Mouse (Mus musculus): Measurements from ENCODE around the gene Ralgps2. TPM values are rescaled to one million over a fixed set of nuclear protein-coding genes. Genes with fewer than 3 reads are reported as not detected.

The Ralgps2 gene
- polyA plus RNA-seq, 1 experiment, result 65.8 TPM

DNA sequence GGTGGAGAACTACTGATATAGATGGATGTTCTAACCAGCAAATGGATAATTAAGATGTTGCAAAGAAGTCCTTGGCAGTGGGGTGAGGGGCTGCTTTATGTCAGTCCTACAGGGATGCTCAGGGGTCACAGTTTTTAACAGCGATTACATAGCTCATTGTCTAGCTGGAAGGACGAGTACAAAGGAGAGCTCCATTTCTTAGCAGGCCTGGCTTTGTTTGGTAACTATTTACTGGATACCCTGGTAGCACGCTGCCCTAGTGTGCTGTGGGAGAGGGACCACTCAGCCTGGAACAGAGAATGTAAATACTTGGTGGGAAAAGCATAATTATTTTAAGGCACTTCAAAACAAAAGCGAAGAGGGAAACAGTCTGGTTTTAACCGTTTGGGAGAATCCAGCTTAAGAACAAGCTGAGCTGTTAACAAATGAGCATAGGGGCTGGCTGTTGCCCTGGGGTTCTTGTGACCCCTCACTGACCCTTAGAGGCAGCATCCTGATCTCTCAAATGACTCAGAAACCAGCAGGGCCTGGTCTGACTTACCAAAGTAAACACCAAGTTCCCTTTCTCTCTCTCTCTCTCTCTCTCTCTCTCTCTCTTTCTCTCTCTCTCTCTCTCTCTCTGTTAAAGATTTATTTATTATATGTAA, 149.5 kb downstream of the Ralgps2 start:
- H3K9ac ChIP-seq (ENCODE audit: low read depth, poor library complexity, severe bottlenecking), result no peak overlapping the region
- TF ChIP-seq CTCF (IDR thresholded peaks at IDR 0.05; ENCODE audit: low read depth, low read length) (no peak), POLR2A (IDR thresholded peaks at IDR 0.05; ENCODE audit: insufficient read depth, low read length) (no peak), EP300 (IDR thresholded peaks at IDR 0.05; ENCODE audit: insufficient read depth, low read depth, low read length) (no peak)
- H3K4me3 ChIP-seq (ENCODE audit: low read depth, low read length), result no peak overlapping the region
- H3K36me3 ChIP-seq (ENCODE audit: control insufficient read depth, insufficient read depth, low read length, poor library complexity, severe bottlenecking), result no peaks in the 10 kb centered on the region
- no peak overlapping the region for H3K27ac ChIP-seq (ENCODE audit: insufficient read depth, low read length)
- H3K9me3 ChIP-seq (replicated peaks; ENCODE audit: control insufficient read depth, insufficient read depth, low read length, poor library complexity, severe bottlenecking), result no peaks in the 10 kb centered on the region
- no peaks in the 10 kb centered on the region for H3K27me3 ChIP-seq (ENCODE audit: control insufficient read depth, insufficient read depth, low read length, poor library complexity, severe bottlenecking)
- no peaks in the 10 kb centered on the region for H3K4me1 ChIP-seq (ENCODE audit: control insufficient read depth, insufficient read depth, low read length)

DNA sequence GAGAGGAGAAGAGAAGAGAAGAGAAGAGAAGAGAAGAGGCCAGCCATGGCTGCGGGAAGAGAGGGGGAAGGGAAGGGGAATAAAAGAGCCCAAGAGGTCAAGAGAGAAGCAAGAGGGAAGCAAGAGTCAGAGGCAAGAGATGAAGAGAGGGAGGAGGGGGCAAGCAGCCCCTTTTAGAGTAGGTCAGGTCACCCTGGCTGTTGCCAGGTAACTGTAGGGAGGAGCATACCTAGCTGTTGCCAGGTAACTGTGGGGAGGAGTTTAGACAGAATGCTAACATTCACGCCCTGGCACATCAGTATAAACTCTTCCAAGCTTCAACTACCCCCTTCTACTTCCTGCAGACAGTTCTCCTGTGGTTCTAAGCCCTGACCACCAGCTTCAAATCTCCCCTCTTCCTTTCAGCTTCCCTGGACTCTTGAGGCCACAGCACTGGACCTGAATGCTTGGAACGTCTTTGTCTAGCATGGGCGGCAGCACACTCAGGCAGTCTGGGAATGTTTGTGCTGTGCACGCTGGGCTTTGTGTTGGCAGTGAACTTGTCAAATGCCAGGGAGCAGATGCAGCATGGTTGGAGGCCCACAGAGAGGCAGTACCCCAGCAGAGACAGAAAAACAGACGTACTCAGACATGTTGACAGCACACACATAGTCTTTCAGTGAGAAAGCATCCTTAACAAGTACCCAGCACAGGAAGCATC, 152.1 kb downstream of the Ralgps2 start:
- Histone ChIP-seq H3K4me3 (ENCODE audit: low read depth, low read length) (no peak overlapping the region), H3K27me3 (ENCODE audit: control insufficient read depth, insufficient read depth, low read length, poor library complexity, severe bottlenecking) (no peaks in the 10 kb centered on the region), H3K4me1 (ENCODE audit: control insufficient read depth, insufficient read depth, low read length) (no peaks in the 10 kb centered on the region), H3K27ac (ENCODE audit: insufficient read depth, low read length) (no peak overlapping the region), H3K36me3 (ENCODE audit: control insufficient read depth, insufficient read depth, low read length, poor library complexity, severe bottlenecking) (no peaks in the 10 kb centered on the region), H3K9ac (ENCODE audit: low read depth, poor library complexity, severe bottlenecking) (no peak overlapping the region), H3K9me3 (replicated peaks; ENCODE audit: control insufficient read depth, insufficient read depth, low read length, poor library complexity, severe bottlenecking) (no peaks in the 10 kb centered on the region)
- TF ChIP-seq CTCF (IDR thresholded peaks at IDR 0.05; ENCODE audit: low read depth, low read length) (no peak), EP300 (IDR thresholded peaks at IDR 0.05; ENCODE audit: insufficient read depth, low read depth, low read length) (no peak), POLR2A (IDR thresholded peaks at IDR 0.05; ENCODE audit: insufficient read depth, low read length) (no peak)

DNA sequence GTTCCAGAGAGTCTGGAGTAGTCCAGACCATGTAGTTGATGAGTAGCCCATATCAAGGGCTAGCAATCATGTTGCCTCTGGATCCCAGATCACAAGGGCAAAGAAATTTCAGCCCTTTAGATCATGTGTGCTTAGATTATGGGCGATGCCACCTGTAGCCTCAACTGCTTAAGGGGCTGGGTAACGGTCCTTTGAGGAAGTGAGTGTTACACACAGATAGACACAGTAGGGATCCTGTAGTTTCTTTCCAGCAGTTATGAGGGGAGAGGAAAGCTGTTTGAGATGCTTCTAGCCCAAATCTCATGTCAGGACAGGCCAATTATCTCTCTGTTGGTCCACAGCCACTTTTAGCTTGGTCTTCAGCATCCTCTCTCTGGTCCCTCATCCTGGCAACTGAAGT, 153.4 kb downstream of the Ralgps2 start:
- Histone ChIP-seq H3K9ac (ENCODE audit: low read depth, poor library complexity, severe bottlenecking) (no peak overlapping the region), H3K27ac (ENCODE audit: insufficient read depth, low read length) (no peak overlapping the region), H3K4me1 (ENCODE audit: control insufficient read depth, insufficient read depth, low read length) (peaks cover 2% of the 10 kb centered on the region), H3K4me3 (ENCODE audit: low read depth, low read length) (no peak overlapping the region), H3K36me3 (ENCODE audit: control insufficient read depth, insufficient read depth, low read length, poor library complexity, severe bottlenecking) (no peaks in the 10 kb centered on the region), H3K27me3 (ENCODE audit: control insufficient read depth, insufficient read depth, low read length, poor library complexity, severe bottlenecking) (no peaks in the 10 kb centered on the region), H3K9me3 (replicated peaks; ENCODE audit: control insufficient read depth, insufficient read depth, low read length, poor library complexity, severe bottlenecking) (no peaks in the 10 kb centered on the region)
- TF ChIP-seq POLR2A (IDR thresholded peaks at IDR 0.05; ENCODE audit: insufficient read depth, low read length), result no peak
- no peak for TF ChIP-seq CTCF (IDR thresholded peaks at IDR 0.05; ENCODE audit: low read depth, low read length)
- TF ChIP-seq EP300 (IDR thresholded peaks at IDR 0.05; ENCODE audit: insufficient read depth, low read depth, low read length), result no peak

DNA sequence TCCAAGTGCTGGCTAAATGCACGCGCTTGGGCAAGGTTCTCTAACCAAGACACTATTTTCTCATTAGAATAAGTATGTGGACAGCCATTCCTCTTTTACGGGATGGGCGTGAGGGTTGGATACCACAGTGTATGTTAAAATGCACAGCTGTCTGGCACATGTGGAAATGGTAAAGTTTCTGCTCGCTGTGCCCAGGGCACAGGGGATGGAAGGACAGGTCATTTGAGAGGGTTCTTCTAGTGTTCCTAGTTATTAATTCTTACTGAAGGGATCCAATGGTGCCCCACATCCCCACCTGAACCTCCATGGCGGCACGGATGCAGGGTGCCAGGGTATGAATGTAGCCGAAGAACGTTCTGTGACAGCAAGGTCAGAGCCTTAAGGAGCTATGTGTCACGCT, 154.5 kb downstream of the Ralgps2 start:
- no peaks in the 10 kb centered on the region for H3K27me3 ChIP-seq (ENCODE audit: control insufficient read depth, insufficient read depth, low read length, poor library complexity, severe bottlenecking)
- H3K4me1 ChIP-seq (ENCODE audit: control insufficient read depth, insufficient read depth, low read length), result peaks cover 2% of the 10 kb centered on the region
- no peaks in the 10 kb centered on the region for H3K9me3 ChIP-seq (replicated peaks; ENCODE audit: control insufficient read depth, insufficient read depth, low read length, poor library complexity, severe bottlenecking)
- TF ChIP-seq EP300 (IDR thresholded peaks at IDR 0.05; ENCODE audit: insufficient read depth, low read depth, low read length) (no peak), POLR2A (IDR thresholded peaks at IDR 0.05; ENCODE audit: insufficient read depth, low read length) (no peak), CTCF (IDR thresholded peaks at IDR 0.05; ENCODE audit: low read depth, low read length) (no peak)
- no peak overlapping the region for H3K9ac ChIP-seq (ENCODE audit: low read depth, poor library complexity, severe bottlenecking)
- H3K36me3 ChIP-seq (ENCODE audit: control insufficient read depth, insufficient read depth, low read length, poor library complexity, severe bottlenecking), result no peaks in the 10 kb centered on the region
- no peak overlapping the region for H3K27ac ChIP-seq (ENCODE audit: insufficient read depth, low read length)
- no peak overlapping the region for H3K4me3 ChIP-seq (ENCODE audit: low read depth, low read length)

DNA sequence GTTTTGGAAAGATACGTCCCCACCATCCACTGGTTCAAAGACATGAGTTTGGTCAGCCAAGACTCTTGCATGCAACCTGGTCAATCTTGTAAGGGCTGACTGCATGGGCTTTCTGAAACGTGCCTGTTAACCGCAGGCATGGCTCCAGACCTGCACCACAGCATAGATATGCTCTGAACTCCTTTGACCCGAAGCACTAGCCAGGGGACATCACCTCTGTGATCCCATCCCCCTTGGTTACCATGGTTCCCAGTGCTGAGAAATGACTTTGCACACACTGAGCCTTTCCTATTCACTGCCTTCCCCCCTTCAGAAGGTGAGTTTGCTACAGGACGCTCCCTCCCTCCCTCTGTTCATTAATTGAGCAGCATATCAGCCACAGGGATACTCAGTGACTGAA, 155.3 kb downstream of the Ralgps2 start:
- H3K4me3 ChIP-seq (ENCODE audit: low read depth, low read length), result no peak overlapping the region
- H3K36me3 ChIP-seq (ENCODE audit: control insufficient read depth, insufficient read depth, low read length, poor library complexity, severe bottlenecking), result no peaks in the 10 kb centered on the region
- no peaks in the 10 kb centered on the region for H3K9me3 ChIP-seq (replicated peaks; ENCODE audit: control insufficient read depth, insufficient read depth, low read length, poor library complexity, severe bottlenecking)
- TF ChIP-seq CTCF (IDR thresholded peaks at IDR 0.05; ENCODE audit: low read depth, low read length), result no peak
- TF ChIP-seq POLR2A (IDR thresholded peaks at IDR 0.05; ENCODE audit: insufficient read depth, low read length), result no peak
- TF ChIP-seq EP300 (IDR thresholded peaks at IDR 0.05; ENCODE audit: insufficient read depth, low read depth, low read length), result no peak
- H3K27me3 ChIP-seq (ENCODE audit: control insufficient read depth, insufficient read depth, low read length, poor library complexity, severe bottlenecking), result no peaks in the 10 kb centered on the region
- no peak overlapping the region for H3K27ac ChIP-seq (ENCODE audit: insufficient read depth, low read length)
- H3K9ac ChIP-seq (ENCODE audit: low read depth, poor library complexity, severe bottlenecking), result no peak overlapping the region
- peaks cover 2% of the 10 kb centered on the region for H3K4me1 ChIP-seq (ENCODE audit: control insufficient read depth, insufficient read depth, low read length)

Data from ES-Bruce4 (cell line).